Mouse (Mus musculus): ENCODE measurements around the gene Magi2.

The Magi2 gene

GRCm38 (mm10) chr5:20606497-20606896 lies 1379.7 kb downstream of the Magi2 start:
- no peak for DNase-seq (ENCODE audit: low read depth)

GRCm38 (mm10) chr5:20607503-20607902 lies 1380.7 kb downstream of the Magi2 start:
- no peak for DNase-seq (ENCODE audit: low read depth)

- no peak for DNase-seq (ENCODE audit: low read depth)
Observed at GRCm38 (mm10) chr5:20609206-20609935, 1382.5 kb downstream of the Magi2 start.

GRCm38 (mm10) chr5:20610640-20611039 lies 1383.8 kb downstream of the Magi2 start:
- no peak for DNase-seq (ENCODE audit: low read depth)

GRCm38 (mm10) chr5:20612616-20613015 lies 1385.8 kb downstream of the Magi2 start:
- DNase-seq (ENCODE audit: low read depth), result no peak

GRCm38 (mm10) chr5:20614891-20615290 lies 1388.1 kb downstream of the Magi2 start:
- DNase-seq (ENCODE audit: low read depth), result no peak

GRCm38 (mm10) chr5:20620596-20621511 lies 1394.0 kb downstream of the Magi2 start:
- DNase-seq (ENCODE audit: low read depth), result no peak

- DNase-seq (ENCODE audit: low read depth), result no peak
Observed at GRCm38 (mm10) chr5:20622417-20622816, 1395.6 kb downstream of the Magi2 start.

GRCm38 (mm10) chr5:20622837-20623573 lies 1396.2 kb downstream of the Magi2 start:
- no peak for DNase-seq (ENCODE audit: low read depth)

- DNase-seq (ENCODE audit: low read depth), result no peak
Observed at GRCm38 (mm10) chr5:20625117-20625516, 1398.3 kb downstream of the Magi2 start.

GRCm38 (mm10) chr5:20628954-20629601 lies 1402.2 kb downstream of the Magi2 start:
- no peak for DNase-seq (ENCODE audit: low read depth)

- no peak for DNase-seq (ENCODE audit: low read depth)
Observed at GRCm38 (mm10) chr5:20634046-20634769, 1407.4 kb downstream of the Magi2 start.

- no peak for DNase-seq (ENCODE audit: low read depth)
Observed at GRCm38 (mm10) chr5:20634822-20635221, 1408.0 kb downstream of the Magi2 start.

GRCm38 (mm10) chr5:20637300-20637989 lies 1410.6 kb downstream of the Magi2 start:
- no peak for DNase-seq (ENCODE audit: low read depth)

- no peak for DNase-seq (ENCODE audit: low read depth)
Observed at GRCm38 (mm10) chr5:20642196-20642595, 1415.4 kb downstream of the Magi2 start.

GRCm38 (mm10) chr5:20643741-20644140 lies 1416.9 kb downstream of the Magi2 start:
- no peak for DNase-seq (ENCODE audit: low read depth)

GRCm38 (mm10) chr5:20646947-20647346 lies 1420.1 kb downstream of the Magi2 start:
- DNase-seq (ENCODE audit: low read depth), result no peak

GRCm38 (mm10) chr5:20653425-20654185 lies 1426.8 kb downstream of the Magi2 start:
- no peak for DNase-seq (ENCODE audit: low read depth)

- DNase-seq (ENCODE audit: low read depth), result no peak
Observed at GRCm38 (mm10) chr5:20654766-20655472, 1428.1 kb downstream of the Magi2 start.

Data from naive thymus-derived CD4-positive, alpha-beta T cell, adult 2 months (primary cell).